Mouse (Mus musculus) small intestine, adult 2 months (tissue): ENCODE results near the gene Mecom.

Experiments used
- CTCF ChIP-seq: fragments of 200-500 bp; IDR thresholded peaks from 2 replicates; pipeline ENCODE4 v1.5.1; 2012; ENCODE audit warnings: low read depth, mild to moderate bottlenecking, control low read depth, inconsistent platforms, low read length, moderate library complexity, mixed read lengths; ENCODE audit not compliant: insufficient replicate concordance, insufficient read length; ENCODE audit errors: extremely low read depth
- POLR2A ChIP-seq: fragments of 200-500 bp; IDR thresholded peaks from 2 replicates; pipeline ENCODE4 v1.6.1; 2012; ENCODE audit warnings: low read depth, mild to moderate bottlenecking, control low read depth, inconsistent platforms, low read length, moderate library complexity

DNA sequence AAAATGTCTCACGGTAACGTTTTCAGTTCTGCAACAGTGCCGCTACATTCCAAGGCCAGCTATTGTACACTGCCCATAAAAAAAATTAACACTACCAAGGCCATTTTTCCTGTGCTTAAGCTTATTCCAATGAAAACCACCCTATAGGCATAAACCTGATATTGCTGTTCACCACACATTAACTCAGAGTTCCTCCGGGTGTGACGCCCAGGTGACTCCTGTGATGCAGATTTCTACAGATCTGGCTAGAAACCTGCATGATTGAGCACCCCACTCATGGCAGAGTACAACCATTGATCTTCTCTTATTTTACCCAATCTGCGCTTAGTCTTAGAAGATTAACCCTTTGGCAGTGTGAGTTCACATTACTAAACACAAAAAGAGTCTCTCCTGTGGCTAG is 409.2 kb downstream of the Mecom start:
- no peak for TF ChIP-seq POLR2A
- no peak for TF ChIP-seq CTCF
